Mouse (Mus musculus) adrenal gland, postnatal 36 days (tissue): ENCODE results near the gene Rps8. TPM values are rescaled to one million over a fixed set of nuclear protein-coding genes. Genes with fewer than 3 reads are reported as not detected.

Source experiments
- DNase-seq, 2 experiments: peaks; one replicate each; pipeline ENCODE4 v3.0.0; 2021; ENCODE audit warnings: mixed read lengths in 1 of 2
- total RNA-seq, 2 experiments: library from RNA; stranded (reverse); gene quantifications; 2 replicates each; pipeline ENCODE4 v1.2.3; 2021

The Rps8 gene
- total RNA-seq, 2 experiments from 2014 or later = 1,017 to 1,149 TPM

GRCm38 (mm10) chr4:117125348-117125909 lies 30.6 kb downstream of the Rps8 start, which contains the start of gene Btbd19:
Btbd19 (minus strand) TSS chr4:117125725.
- peak; percentile 48 to 66 for DNase-seq

- peak; percentile 51 to 64 for DNase-seq
These were observed 31.3 kb downstream of the Rps8 start for GRCm38 (mm10) chr4:117124518-117125347.

- no peak for DNase-seq
These were observed 31.9 kb downstream of the Rps8 start for GRCm38 (mm10) chr4:117124218-117124517.

- DNase-seq = no peak
These were observed 32.4 kb downstream of the Rps8 start for GRCm38 (mm10) chr4:117123546-117124217.

- no peak for DNase-seq
These were observed 33.8 kb downstream of the Rps8 start for GRCm38 (mm10) chr4:117122209-117122608.

- peak; percentile 95 to 96 for DNase-seq
These were observed 35.3 kb downstream of the Rps8 start for GRCm38 (mm10) chr4:117120445-117121414.

DNA sequence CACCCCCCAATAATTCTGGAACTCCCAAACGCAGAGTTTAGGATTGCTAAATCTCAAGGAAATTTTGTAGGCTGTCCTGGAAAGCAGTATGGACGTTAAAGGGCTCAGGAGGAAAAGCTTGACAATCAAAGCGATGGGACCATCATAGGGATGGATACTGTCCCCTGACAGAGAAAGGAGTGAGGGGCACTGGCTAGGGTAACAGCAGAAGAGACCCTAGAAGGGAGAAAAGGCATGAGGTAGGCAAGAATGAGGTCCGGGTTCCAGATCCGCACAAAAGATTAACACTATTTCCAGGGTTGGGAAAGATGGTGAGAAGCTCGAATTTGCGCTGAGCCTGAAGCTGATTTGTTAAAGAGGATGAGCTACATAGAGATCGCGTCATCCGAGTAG lies 36.0 kb downstream of the Rps8 start:
- no peak for DNase-seq

- DNase-seq = no peak
These were observed 36.4 kb downstream of the Rps8 start for GRCm38 (mm10) chr4:117119636-117120035.

- DNase-seq = no peak
These were observed 38.1 kb downstream of the Rps8 start for GRCm38 (mm10) chr4:117117931-117118330.

GRCm38 (mm10) chr4:117115592-117115991 lies 40.5 kb downstream of the Rps8 start:
- no peak for DNase-seq

- no peak for DNase-seq
These were observed 42.8 kb downstream of the Rps8 start for GRCm38 (mm10) chr4:117113237-117113636.

GRCm38 (mm10) chr4:117110985-117111384 lies 45.1 kb downstream of the Rps8 start:
- no peak for DNase-seq

- DNase-seq = no peak
These were observed 45.8 kb downstream of the Rps8 start for GRCm38 (mm10) chr4:117110249-117110648.

GRCm38 (mm10) chr4:117109330-117109729 lies 46.7 kb downstream of the Rps8 start:
- DNase-seq = no peak

GRCm38 (mm10) chr4:117108524-117108849 lies 47.6 kb downstream of the Rps8 start:
- no peak for DNase-seq

- DNase-seq = no peak
These were observed 48.1 kb downstream of the Rps8 start for GRCm38 (mm10) chr4:117107813-117108523.

GRCm38 (mm10) chr4:117105127-117105526 lies 50.9 kb downstream of the Rps8 start:
- peak; percentile 29 for DNase-seq

DNA sequence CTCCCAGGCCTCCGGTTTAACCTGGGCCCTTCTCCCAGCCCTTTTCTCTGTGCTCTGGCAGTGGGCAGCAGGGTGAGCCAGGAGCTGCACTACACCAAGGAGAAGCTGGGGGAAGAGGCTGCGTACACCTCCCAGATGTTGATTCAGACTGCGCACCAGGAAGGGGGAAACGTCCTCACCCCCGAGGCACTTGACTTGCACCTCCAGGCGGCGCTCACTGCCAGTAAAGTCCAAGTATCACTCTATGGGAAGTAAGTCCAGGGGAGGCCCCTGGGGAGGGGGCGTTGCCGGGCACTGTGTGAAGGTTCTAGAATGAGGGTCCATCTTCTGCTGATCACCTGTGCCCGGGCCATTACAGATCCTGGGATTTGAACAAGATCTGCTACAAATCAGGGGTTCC lies 51.4 kb downstream of the Rps8 start:
- no peak for DNase-seq
